Mouse (Mus musculus) heart, postnatal 0 days (tissue): ENCODE data around the gene Gm49380.

Experiments
- CTCF ChIP-seq: IDR thresholded peaks from 2 replicates; pipeline ENCODE4 v1.5.1; 2016; ENCODE audit warnings: antibody characterized with exemption, control low read depth, low read depth
- EP300 ChIP-seq: IDR thresholded peaks from 2 replicates; pipeline ENCODE4 v1.6.1; 2016; ENCODE audit warnings: antibody characterized with exemption, low read depth

DNA sequence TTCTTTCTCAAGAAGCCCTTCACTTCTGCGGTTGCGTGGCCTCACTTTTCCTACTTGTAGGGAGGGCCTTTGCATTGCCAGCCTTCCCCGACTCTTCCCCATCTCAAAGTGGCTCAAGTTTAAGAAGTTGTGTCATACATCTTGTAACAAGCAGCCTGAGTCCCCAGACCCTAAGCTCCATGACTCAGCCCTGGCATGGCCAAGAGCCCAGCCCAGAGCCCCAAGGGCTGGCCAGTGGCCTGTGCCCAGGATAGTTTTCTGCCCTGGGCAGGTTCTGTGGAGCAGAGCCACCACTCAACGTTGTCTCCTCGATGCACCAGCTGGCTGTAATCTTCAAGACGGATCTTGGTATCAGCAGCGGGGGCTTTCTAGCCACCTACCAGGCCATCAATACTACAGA, 8.4 kb downstream of the Gm49380 start:
- no peak for TF ChIP-seq CTCF
- TF ChIP-seq EP300: no peak
